Mouse (Mus musculus) embryonic facial prominence, embryonic 13.5 days (tissue): Measurements from ENCODE around the gene Nol12. TPM values are rescaled to one million over a fixed set of nuclear protein-coding genes. Genes with fewer than 3 reads are reported as not detected.

ENCODE experiments used
- ATAC-seq: fragments of 200-750 bp; cut with Nextera tagmentation; 2 replicates; pipeline ENCODE4 v1.8.0; 2017; ENCODE audit warnings: low read depth; ENCODE audit not compliant: insufficient number of reproducible peaks, insufficient read depth, low FRiP score, low TSS enrichment
- H3K27ac ChIP-seq: fragments of 300-500 bp; sonication (generic); 2 replicates; pipeline ENCODE4 v1.5.1; 2015; ENCODE audit warnings: moderate library complexity, mild to moderate bottlenecking, inconsistent platforms
- H3K27me3 ChIP-seq: fragments of 300-500 bp; sonication (generic); 2 replicates; pipeline ENCODE4 v1.6.1; 2015; ENCODE audit warnings: mild to moderate bottlenecking, inconsistent platforms
- H3K36me3 ChIP-seq: fragments of 300-500 bp; sonication (generic); 2 replicates; pipeline ENCODE4 v1.6.1; 2015; ENCODE audit warnings: mild to moderate bottlenecking, inconsistent platforms
- H3K4me1 ChIP-seq: fragments of 300-500 bp; sonication (generic); 2 replicates; pipeline ENCODE4 v1.6.1; 2015; ENCODE audit warnings: inconsistent platforms
- H3K4me2 ChIP-seq: fragments of 300-500 bp; sonication (generic); 2 replicates; pipeline ENCODE4 v1.6.1; 2015; ENCODE audit warnings: moderate library complexity, mild to moderate bottlenecking, inconsistent platforms
- H3K4me3 ChIP-seq: fragments of 300-500 bp; sonication (generic); 2 replicates; pipeline ENCODE4 v1.5.1; 2015; ENCODE audit warnings: mild to moderate bottlenecking, inconsistent platforms
- H3K9ac ChIP-seq: fragments of 300-500 bp; sonication (generic); 2 replicates; pipeline ENCODE4 v1.6.1; 2015; ENCODE audit warnings: mild to moderate bottlenecking, inconsistent platforms
- H3K9me3 ChIP-seq: fragments of 300-500 bp; sonication (generic); 2 replicates; pipeline ENCODE4 v1.6.1; 2016; ENCODE audit warnings: inconsistent platforms
- WGBS: fragments of 180-500 bp; shearing (Covaris S2); methylation state at CpG from one replicate; pipeline ENCODE4 v1.1.7; 2015; ENCODE audit warnings: mixed read lengths; 5-methylcytosine and 5-hydroxymethylcytosine counted together
- polyA plus RNA-seq: library from polyadenylated mRNA; unstranded; fragments of >200 nt; fragmentation: Nextera tagmentation; extraction: Ambion mirVana; gene quantifications from 2 replicates; pipeline ENCODE4 v1.2.1, GENCODE M21; 2015

Nol12 gene
- polyA plus RNA-seq, 1 experiment from 2014 or later: 54.1 TPM

DNA sequence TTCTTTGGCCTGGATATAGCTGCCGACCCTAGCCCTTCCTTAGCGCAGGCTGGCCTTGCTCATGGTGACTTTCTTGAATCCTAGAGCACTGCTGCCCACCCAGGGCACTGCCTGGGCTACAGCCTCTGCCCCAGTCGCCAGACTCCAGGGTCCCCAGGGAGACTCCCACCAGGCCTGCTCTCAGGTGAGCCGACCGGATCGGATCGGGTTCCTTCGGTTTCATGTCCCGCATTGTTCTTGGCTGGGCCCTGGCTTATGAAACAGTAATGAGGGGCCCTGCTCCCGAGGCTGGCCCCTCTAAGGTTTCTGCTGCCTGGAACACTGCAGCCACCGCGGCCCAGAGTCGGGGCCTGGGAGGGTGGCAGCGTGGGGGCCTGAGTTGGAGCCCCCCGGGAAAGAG lies 22.3 kb downstream of the Nol12 start:
- ATAC-seq: peak; percentile 40
- peak overlapping the region; percentile 22 for H3K4me2 ChIP-seq
- peaks cover 43% of the 10 kb centered on the region for H3K36me3 ChIP-seq
- WGBS: 56% methylated on average over 15 of the region's 15 CpGs
- peak overlapping the region; percentile 51 for H3K9ac ChIP-seq
- no peaks in the 10 kb centered on the region for H3K27me3 ChIP-seq
- H3K9me3 ChIP-seq: no peaks in the 10 kb centered on the region
- peak overlapping the region; percentile 73 for H3K27ac ChIP-seq
- H3K4me1 ChIP-seq: peaks cover 12% of the 10 kb centered on the region
- no peak overlapping the region for H3K4me3 ChIP-seq

DNA sequence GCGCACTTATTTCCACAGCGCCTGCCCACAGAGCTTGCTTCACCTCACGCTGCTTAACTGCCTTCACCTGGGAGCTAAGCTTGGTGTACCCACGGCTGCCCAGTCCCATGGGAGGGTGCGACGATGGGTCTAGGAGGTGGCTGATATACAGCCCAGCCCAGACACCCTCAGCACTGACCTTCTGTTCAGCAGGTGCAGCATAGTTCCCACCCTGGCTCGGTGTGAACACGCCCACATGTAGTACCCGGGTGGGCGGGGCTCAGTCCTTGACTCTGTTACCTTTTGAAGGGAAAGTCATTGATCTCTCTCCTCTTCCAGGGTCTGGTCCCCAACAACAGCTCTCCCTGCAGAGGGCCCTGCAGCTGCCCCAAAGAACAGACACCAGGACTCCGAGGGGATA lies 24.8 kb downstream of the Nol12 start:
- Histone ChIP-seq H3K4me2 (no peak overlapping the region), H3K27ac (no peak overlapping the region), H3K36me3 (peaks cover 45% of the 10 kb centered on the region), H3K9ac (no peak overlapping the region), H3K9me3 (no peaks in the 10 kb centered on the region), H3K4me1 (peaks cover 15% of the 10 kb centered on the region), H3K27me3 (no peaks in the 10 kb centered on the region), H3K4me3 (no peak overlapping the region)
- 89% methylated on average over 11 of the region's 11 CpGs for WGBS
- ATAC-seq: no peak

DNA sequence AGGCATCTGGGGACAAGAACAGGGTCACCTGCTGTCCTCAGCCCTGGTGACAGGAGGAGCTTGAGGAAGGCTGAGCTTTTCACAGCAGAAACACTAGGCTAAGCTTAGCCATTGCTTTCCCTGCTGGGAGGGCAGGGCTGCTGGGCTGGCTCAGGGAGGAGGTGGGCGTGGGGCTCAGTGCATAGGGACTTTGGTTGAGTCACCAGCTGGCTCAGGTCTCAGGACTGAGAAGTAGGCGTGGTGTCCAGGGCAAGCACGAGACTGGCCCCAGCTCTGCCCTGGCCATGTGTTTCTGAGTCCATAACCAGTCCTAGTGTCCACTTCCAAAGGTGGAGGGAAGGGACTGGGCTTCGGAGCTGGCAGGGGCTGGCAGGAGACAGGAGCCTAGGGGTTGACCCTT lies 25.4 kb downstream of the Nol12 start:
- H3K36me3 ChIP-seq: peaks cover 45% of the 10 kb centered on the region
- ATAC-seq: no peak
- no peaks in the 10 kb centered on the region for H3K9me3 ChIP-seq
- peaks cover 15% of the 10 kb centered on the region for H3K4me1 ChIP-seq
- no peaks in the 10 kb centered on the region for H3K27me3 ChIP-seq
- no peak overlapping the region for H3K9ac ChIP-seq
- WGBS: 72% methylated on average over 4 of the region's 4 CpGs
- no peak overlapping the region for H3K27ac ChIP-seq
- no peak overlapping the region for H3K4me2 ChIP-seq
- H3K4me3 ChIP-seq: no peak overlapping the region

DNA sequence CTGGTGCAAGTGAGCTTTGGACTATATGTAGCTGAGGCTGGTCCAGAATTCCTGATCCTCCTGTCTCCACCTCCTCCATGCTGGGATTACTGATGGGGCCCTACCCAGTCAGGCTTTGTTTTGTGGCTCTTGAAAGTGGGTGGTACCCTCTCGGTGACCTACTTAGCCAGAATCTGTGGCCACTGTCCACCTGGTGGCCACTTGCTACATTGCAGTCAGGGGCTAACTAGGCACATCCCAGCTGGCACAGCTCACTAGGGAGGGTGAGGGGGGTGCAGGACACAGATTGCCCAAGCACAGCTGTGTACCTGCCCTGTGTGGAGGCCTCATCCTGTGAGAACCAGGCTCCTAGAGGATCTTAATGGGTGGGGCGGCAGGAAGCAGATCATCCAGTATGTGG lies 28.2 kb downstream of the Nol12 start:
- Histone ChIP-seq H3K9me3 (no peaks in the 10 kb centered on the region), H3K4me2 (no peak overlapping the region), H3K4me1 (0 out of 2 replicates have a peak, but pooled peaks cover 3% of the 10 kb centered on the region), H3K27ac (no peak overlapping the region), H3K27me3 (no peaks in the 10 kb centered on the region), H3K36me3 (peaks cover 66% of the 10 kb centered on the region), H3K4me3 (no peak overlapping the region), H3K9ac (no peak overlapping the region)
- no peak for ATAC-seq
- 38% methylated on average over 2 of the region's 2 CpGs for WGBS

DNA sequence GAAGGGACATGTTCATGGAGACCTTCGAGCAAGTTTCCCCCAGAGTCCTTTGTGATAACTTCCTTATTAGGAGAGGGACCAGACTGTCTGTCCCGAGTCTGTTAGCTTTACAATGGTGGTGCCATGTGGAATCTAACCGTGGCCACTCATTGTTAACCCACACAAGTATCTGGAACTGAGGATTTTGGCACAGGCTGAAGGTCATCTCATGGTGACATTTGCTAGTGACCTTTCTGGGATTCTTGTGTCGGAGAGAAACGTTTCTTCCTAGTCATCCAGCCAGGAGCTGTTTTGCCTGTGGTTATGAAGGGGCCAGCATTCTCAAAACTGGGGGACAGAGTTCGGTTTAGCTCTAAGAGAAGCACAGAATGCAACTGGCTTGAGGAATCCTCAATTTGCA lies 36.9 kb downstream of the Nol12 start:
- Histone ChIP-seq H3K27me3 (no peaks in the 10 kb centered on the region), H3K4me3 (no peak overlapping the region), H3K27ac (no peak overlapping the region), H3K4me2 (no peak overlapping the region), H3K9ac (0 out of 2 replicates have a peak overlapping the region, but pooled peaks have one; percentile 21), H3K36me3 (peaks cover 25% of the 10 kb centered on the region), H3K4me1 (no peaks in the 10 kb centered on the region), H3K9me3 (no peaks in the 10 kb centered on the region)
- ATAC-seq: no peak
- 75% methylated on average over 6 of the region's 6 CpGs for WGBS

DNA sequence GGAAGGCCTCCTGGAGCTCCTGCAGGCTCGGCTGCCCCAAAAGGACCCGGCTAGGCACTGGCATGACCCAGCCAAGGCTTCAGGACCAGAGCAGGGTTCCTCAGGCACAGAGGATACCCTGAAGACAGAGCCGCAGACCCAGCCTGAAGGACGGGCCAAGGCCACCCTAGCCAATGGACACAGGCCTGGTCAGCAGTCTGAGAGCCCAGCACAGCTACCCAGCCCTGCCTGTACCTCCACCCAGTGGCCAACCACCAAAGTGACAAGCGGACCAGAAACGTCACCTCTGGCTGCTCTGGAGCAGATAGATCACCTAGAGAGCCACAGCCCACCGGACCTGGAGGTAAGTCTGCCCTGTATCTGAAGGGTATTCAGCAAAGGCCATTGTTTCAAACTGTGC lies 39.2 kb downstream of the Nol12 start:
- no peak overlapping the region for H3K27ac ChIP-seq
- no peaks in the 10 kb centered on the region for H3K27me3 ChIP-seq
- 0 out of 2 replicates have a peak, but pooled peaks cover 6% of the 10 kb centered on the region for H3K36me3 ChIP-seq
- WGBS: 76% methylated on average over 7 of the region's 7 CpGs
- H3K4me3 ChIP-seq: no peak overlapping the region
- H3K9ac ChIP-seq: 0 out of 2 replicates have a peak overlapping the region, but pooled peaks have one; percentile 17
- H3K4me2 ChIP-seq: no peak overlapping the region
- H3K4me1 ChIP-seq: peaks cover 7% of the 10 kb centered on the region
- H3K9me3 ChIP-seq: no peaks in the 10 kb centered on the region
- no peak for ATAC-seq

DNA sequence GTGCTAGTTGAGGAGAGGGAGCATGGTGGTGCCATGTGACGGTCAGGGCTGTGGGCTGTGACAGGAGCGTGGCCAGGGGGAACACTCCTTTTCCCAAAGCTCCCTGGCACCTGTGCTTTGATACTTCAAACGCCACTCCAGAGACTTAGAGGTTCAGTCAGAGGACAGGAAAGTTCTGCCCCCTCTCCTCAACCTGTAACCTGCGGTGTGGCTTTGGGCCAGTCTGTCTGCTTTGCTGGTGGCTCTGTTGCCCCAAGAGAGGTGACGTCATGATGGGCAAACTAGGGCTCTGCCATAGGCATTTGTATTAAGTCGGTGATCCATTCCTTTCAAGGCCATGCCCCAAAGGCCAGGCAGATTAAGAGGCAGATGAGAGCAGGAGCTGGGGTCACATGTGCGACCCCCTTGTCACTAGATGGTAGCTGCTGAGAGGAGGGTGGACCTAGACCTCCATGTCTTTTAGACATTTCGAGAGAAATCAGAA lies 43.0 kb downstream of the Nol12 start:
- Histone ChIP-seq H3K9ac (no peak overlapping the region), H3K4me1 (peaks cover 28% of the 10 kb centered on the region), H3K4me2 (no peak overlapping the region), H3K27ac (no peak overlapping the region), H3K4me3 (no peak overlapping the region), H3K27me3 (no peaks in the 10 kb centered on the region), H3K9me3 (no peaks in the 10 kb centered on the region), H3K36me3 (0 out of 2 replicates have a peak, but pooled peaks cover 6% of the 10 kb centered on the region)
- ATAC-seq: no peak
- WGBS: 86% methylated on average over 8 of the region's 8 CpGs

DNA sequence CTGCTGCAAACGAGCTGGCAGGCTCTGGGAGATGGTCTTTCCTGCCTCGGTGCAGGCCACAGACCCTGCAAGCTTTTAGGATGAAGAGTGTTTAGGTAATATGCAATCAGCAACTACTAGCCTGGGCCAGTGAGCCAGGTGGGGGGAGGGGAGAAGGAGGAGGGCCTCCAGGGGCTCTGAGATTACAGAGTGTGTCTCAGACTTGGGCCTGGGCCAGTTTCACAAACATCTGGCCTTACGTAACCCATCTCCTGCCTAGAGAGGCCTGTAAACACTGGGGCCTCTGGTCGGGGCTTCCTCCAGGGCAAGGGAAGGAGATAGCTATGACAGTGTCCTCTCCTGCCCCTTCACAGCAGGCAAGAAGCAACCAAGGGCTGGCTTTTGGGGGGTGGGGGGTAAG lies 44.1 kb downstream of the Nol12 start:
- no peaks in the 10 kb centered on the region for H3K27me3 ChIP-seq
- H3K4me1 ChIP-seq: peaks cover 34% of the 10 kb centered on the region
- peak overlapping the region; percentile 60 for H3K9ac ChIP-seq
- H3K27ac ChIP-seq: peak overlapping the region; percentile 83
- 0 out of 2 replicates have a peak, but pooled peaks cover 3% of the 10 kb centered on the region for H3K36me3 ChIP-seq
- no peak overlapping the region for H3K4me3 ChIP-seq
- 5% methylated on average over 4 of the region's 4 CpGs for WGBS
- peak overlapping the region; percentile 19 for H3K4me2 ChIP-seq
- ATAC-seq: peak; percentile 8; the same call in 1 of the 2 replicates
- no peaks in the 10 kb centered on the region for H3K9me3 ChIP-seq

DNA sequence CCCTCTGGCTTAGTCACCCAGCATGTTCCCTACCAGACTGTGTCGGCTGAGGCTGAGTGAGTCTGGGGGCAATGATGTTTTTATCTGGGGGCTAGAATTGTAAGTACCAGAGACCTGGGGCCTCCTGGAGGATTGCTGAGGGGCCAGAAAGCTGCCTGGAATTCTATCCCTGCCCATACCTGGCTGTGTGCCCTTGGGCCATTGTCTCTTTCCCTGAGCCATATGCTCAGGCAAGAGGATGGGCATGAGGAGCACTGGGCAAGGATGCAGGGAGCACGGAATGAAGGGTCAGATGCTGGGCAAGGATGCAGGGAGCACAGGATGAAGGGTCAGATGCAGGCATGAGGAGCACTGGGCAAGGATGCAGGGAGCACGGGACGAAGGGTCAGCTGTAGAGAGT lies 45.4 kb downstream of the Nol12 start:
- Histone ChIP-seq H3K4me3 (no peak overlapping the region), H3K9me3 (no peaks in the 10 kb centered on the region), H3K36me3 (0 out of 2 replicates have a peak, but pooled peaks cover 2% of the 10 kb centered on the region), H3K4me2 (no peak overlapping the region), H3K27ac (no peak overlapping the region), H3K4me1 (peaks cover 46% of the 10 kb centered on the region), H3K27me3 (no peaks in the 10 kb centered on the region), H3K9ac (peak overlapping the region; percentile 36; the same call in 1 of the 2 replicates)
- ATAC-seq: no peak
- WGBS: 82% methylated on average over 4 of the region's 4 CpGs

DNA sequence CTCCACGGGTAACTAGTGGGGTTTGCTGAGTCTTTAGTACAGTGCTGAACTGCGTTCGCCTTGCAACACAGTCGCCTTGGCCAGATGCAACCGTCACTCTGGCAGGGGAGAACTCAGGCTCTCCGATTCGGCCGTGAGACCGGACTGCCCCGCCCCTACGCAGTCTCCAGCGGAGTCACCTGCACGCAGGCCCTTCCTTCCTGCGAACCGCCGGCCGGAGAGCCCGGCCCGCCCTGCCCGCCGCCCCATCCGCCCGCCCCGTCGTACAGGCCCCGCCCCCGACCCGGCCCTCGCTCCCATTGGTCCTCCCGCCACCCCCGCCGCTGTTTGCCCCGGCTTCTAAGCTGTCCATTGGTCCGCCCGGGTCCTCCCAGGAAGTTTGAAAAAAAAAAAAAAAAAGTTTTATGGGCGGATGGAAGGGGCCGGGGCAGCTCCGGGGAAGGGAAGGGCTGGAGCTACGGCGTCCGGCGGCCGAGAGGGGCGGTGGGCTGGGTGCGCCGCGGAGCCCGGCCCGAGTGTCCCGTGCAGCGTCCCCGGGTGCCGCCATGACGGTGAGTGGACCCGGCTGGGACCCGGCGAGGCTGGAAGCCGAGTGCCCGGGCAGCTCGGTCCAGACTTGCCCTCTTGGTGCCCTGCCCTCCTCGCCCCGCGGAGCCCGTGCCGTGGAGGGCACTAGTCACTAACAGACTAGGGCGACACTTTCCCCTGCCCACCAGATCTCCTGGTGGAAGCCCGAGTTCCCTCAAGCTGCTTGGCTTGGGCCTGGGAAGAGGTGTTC lies 48.1 kb downstream of the Nol12 start:
- Histone ChIP-seq H3K9me3 (no peaks in the 10 kb centered on the region), H3K36me3 (peaks cover 8% of the 10 kb centered on the region; the same call in 1 of the 2 replicates), H3K9ac (peak overlapping the region; percentile 94), H3K4me1 (peaks cover 72% of the 10 kb centered on the region), H3K27ac (peak overlapping the region; percentile 90), H3K27me3 (no peaks in the 10 kb centered on the region), H3K4me3 (peak overlapping the region; percentile 97), H3K4me2 (peak overlapping the region; percentile 94)
- WGBS: under 1% methylated on average over 62 of the region's 67 CpGs
- peak; percentile 76 for ATAC-seq

DNA sequence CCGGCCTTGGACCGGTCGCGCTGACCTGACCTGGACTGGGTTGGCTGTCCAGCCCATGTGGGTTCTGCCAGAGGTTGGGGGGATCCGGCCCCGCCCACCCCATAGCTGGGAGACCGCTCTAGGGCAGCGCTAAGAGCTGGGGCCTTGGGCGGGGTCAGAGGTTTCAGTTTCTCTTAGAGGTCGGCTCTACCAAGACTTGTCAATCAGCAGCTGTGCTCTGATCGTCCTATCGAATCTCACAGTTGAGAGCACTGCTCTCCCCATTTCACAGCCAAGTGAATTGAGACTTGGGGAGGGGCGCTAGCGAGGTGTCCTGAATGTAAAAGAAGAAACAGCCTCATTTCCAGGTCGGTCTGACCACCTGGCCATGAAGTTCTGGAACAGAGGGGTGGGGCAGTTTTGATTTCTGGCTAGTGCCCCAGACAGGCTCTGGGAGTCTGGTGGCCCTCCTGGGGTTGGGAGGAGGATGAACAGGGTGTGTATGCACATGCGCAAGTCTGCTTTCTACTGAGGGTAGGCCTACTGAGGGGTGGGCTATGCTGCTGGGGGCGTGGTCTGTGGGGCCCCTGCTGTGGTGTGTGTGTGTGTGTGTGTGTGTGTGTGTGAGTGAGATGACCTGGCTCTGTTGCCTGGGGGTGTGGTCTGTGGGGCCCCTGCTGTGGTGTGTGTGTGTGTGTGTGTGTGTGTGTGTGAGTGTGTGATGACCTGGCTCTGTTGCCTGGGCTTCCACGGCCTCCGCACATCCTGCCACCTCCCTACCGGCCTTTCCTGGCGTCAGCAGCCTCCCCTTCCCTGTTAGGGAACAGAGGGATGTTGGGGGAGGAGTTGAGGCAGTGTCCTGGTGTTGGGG lies 48.9 kb downstream of the Nol12 start:
- H3K4me1 ChIP-seq: peaks cover 75% of the 10 kb centered on the region
- WGBS: under 1% methylated on average over 21 of the region's 21 CpGs
- H3K4me2 ChIP-seq: peak overlapping the region; percentile 94
- H3K9ac ChIP-seq: peak overlapping the region; percentile 94
- H3K4me3 ChIP-seq: peak overlapping the region; percentile 97
- no peaks in the 10 kb centered on the region for H3K27me3 ChIP-seq
- H3K36me3 ChIP-seq: peaks cover 16% of the 10 kb centered on the region
- peak overlapping the region; percentile 90 for H3K27ac ChIP-seq
- peak; percentile 38 for ATAC-seq
- H3K9me3 ChIP-seq: no peaks in the 10 kb centered on the region
